Mouse (Mus musculus) cerebellum, adult (tissue): ENCODE measurements around the gene Stard3.
"Not testable (repeated sequence)": the region's sequence is repeated elsewhere in the genome, so short reads cannot be mapped to it uniquely, and the experiment has no call there.

Experiments
- ATAC-seq: cut with Nextera tagmentation; 2 replicates; pipeline ENCODE4 v1.9.2; 2017; ENCODE audit warnings: mild to moderate bottlenecking, moderate library complexity, mixed read lengths; ENCODE audit not compliant: insufficient number of reproducible peaks, low FRiP score, low TSS enrichment

Stard3 gene

DNA sequence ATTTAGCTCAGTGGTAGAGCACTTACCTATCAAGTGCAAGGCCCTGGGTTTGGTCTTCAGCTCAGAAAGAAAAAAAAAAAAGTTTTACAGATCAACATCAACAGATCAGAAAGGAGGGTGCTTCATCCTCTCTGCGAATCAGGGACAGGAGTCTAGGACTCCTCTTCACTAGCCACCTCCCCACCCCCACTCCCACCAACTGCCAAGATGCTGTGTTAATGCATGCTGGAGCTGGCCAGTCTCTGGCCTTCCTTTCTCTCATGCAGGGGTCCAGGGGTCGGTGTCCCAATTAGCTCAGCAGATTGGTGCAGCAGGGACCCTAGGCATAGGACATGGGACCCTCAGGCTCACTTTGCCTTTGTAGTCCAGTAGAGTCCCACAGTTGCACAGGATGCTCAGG is 12.4 kb downstream of the Stard3 start:
- ATAC-seq: no peak

DNA sequence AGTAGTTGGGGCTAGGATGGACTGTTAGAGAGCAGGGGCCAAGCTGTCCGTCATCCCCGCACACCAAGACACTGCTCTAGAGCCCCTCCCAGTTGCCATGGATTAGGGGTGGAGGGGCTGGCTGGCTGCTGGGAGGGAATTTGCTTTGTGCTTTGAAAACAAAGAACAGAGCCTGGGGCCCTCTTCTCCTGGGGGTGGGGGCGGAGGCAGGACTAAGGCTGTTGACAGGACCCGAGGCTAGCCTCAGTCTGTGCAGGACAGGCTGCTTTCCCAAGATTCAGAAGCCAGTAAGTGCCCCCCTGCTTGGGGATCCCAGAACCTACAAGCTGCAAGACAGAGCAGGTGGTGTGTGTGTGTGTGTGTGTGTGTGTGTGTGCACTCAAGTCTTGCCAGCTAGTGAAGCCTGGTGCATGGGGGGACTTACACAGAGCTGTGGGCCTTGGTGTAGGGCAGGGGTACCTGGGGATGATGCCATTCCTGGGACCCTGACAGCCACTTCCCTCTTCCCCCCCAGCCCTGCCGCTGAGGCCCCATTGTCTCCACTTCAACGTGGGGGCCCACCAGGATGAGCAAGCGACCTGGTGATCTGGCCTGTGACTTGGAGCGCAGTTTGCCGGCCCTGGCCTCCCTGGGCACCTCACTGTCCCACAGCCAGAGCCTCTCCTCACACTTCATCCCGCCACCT is 13.5 kb downstream of the Stard3 start:
- ATAC-seq: no peak

DNA sequence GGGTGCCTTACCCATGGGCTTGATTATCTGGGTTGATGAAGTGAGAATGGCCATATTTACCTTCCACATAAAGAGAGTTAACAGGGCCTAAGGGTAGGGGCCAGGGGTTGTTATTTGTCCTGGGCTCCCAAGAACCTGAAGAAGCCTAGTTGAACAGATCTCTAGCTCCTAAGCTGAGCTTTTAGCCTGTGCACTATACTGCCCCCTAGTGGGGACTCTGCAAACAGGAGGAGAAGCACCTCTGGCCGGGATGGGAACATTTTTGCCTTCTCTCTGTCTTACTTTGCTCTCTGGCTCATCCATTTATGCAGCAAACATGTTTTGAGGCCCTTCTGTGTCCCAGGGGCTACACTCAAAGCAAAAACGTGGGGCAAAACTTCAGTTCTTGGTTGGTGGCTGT is 14.2 kb downstream of the Stard3 start:
- ATAC-seq: 0 out of 2 replicates have a peak, but pooled peaks have one; percentile 14

DNA sequence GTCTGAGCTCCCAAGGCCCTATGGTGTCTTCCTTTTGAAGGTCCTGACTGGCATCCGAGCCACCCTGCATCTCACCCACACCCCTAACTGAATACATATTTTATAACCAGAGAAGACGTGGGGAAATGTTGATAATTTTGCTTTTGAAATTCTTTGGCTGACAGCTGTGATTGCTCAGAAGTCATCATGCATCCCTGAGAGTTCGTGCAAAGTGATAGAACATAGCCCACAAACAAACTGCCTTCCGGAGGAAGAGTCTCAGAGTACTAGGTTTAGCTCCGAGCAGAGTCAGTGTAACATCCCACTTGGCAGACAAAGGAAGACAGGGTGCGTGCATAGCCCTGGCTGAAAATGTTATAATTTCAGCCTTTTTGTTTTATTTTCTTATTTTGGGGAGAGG is 15.1 kb downstream of the Stard3 start:
- no peak for ATAC-seq

DNA sequence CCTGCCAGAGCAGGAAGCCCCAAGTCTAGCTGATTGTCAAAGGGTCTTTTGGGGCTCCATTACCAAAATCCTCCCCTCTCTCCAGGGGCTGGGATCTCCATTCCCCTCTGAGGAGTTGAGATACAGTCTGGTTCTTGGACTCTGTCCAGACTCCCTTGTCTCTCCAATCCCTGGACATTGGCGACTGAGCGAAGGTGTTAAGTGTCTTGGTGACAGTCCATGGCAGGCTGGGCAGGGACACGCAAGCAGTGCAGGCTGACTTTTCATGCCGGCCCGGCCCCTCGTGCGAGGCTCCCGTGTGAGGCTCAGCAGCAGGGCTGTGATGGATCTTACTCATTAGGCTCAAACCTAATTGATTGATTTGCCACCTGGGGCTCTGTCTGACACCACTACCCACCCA is 16.1 kb downstream of the Stard3 start:
- ATAC-seq: no peak

DNA sequence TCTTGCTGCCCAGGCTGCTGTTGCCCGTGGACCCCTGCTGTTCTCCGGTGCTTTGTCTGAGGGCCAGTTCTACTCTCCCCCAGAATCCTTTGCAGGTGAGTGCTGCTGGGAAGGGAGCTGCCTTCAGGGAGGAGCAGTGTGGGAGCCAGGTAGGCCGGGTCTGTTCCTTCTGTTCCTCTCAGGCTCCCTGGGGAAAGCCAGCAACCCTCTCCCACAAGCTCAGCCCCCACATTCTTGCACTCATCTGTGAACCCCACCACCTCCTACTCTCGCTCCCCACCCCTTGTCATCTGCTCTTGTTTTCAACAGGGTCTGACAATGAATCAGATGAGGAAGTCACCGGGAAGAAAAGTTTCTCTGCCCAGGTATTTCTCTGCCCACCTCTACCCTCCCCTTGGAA is 18.6 kb downstream of the Stard3 start:
- no peak for ATAC-seq

DNA sequence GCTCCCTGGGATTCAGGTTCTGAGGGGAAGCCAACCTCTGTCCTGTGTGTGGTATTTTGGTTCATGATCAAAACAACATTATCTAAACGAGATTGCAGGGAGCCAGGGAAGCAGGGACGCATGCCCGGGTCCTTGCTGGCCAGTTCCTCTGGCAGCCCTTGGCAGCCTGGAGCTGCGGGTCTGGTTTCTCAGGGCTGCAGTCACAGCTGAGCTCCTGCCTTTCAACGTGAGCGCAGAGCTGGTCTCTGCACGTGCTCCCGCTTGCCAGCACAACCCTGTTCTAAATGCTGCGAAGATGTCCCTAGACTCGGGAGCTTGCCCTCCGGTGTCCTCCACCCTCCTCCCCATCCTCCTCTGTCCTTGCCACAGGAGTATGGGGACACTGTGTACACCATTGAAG is 19.6 kb downstream of the Stard3 start:
- no peak for ATAC-seq

DNA sequence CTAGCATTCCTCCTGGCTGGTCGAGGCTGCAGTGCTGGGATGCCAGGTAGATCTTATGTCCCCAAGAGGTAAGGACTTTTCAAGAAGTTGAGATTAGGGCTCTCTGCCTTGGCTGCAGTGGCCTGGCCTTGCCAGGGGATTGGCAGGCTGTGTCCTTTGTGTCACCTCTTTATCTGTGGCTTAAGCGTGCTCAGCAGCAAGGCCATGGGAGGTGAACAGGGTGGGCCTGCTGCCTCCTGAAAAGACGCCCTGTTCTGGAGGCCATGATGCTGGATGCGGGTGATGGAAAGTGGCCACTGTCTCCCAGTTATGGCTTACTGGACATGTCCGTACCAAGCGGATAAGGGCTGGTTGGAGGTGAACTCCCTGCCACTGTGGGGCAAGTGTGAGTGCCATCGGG is 21.2 kb downstream of the Stard3 start:
- ATAC-seq: no peak

DNA sequence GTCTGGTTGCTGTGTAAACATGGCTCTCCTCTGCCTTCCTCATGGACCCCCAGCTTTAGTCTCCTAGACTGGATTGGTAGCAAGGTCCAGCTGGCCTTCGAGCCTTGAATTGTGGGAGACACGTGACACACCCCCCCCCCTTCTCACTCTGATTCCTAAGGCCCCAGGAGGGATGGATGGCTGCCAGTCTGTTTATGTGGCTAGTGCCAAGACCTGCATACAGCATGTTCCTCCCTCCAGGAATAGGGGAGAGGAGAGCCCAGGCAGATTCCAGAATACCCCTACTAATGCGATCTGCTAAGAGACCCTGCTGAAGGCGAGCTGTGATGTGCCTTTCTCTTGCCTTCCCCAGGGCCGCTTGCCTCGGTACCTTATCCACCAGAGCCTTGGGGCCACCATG is 21.9 kb downstream of the Stard3 start:
- no peak for ATAC-seq

DNA sequence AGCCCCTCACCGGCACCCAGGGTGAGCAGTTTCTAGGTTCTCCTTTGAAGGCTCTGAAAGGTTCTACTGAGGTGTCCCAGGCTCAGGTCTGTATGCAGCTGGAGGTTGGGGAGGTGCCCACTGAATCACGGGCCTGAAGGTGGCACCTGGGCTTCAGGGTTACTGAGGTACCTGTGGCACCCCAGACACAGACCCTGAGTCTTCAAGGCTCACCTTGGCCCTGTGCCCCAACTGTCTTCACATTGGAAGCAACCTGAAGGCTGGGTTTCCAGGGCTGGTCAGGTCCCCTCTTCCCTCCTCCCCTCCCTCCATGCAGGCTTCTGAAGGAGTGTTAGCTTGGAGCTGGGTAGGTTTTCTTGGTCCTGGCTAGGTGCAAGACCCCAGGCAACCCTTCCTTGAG is 23.5 kb downstream of the Stard3 start:
- no peak for ATAC-seq

DNA sequence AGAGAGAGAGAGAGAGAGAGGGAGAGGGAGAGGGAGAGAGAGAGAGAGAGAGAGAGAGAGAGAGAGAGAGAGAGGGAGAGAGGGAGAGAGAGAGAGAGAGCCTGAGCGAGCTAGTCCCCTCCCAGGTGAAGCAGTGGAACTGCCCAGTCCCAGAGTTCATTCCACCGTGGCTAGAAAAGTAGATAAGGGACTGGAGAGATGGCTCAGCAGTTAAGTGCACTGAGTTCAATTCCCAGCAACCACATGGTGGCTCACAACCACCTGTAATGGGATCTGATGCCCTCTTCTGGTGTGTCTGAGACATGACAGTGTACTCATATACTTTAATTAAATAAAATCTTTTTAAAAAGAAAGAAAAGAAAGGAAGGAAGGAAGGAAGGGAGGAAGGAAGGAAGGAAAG is 24.2 kb downstream of the Stard3 start:
- not testable (repeated sequence) for ATAC-seq

DNA sequence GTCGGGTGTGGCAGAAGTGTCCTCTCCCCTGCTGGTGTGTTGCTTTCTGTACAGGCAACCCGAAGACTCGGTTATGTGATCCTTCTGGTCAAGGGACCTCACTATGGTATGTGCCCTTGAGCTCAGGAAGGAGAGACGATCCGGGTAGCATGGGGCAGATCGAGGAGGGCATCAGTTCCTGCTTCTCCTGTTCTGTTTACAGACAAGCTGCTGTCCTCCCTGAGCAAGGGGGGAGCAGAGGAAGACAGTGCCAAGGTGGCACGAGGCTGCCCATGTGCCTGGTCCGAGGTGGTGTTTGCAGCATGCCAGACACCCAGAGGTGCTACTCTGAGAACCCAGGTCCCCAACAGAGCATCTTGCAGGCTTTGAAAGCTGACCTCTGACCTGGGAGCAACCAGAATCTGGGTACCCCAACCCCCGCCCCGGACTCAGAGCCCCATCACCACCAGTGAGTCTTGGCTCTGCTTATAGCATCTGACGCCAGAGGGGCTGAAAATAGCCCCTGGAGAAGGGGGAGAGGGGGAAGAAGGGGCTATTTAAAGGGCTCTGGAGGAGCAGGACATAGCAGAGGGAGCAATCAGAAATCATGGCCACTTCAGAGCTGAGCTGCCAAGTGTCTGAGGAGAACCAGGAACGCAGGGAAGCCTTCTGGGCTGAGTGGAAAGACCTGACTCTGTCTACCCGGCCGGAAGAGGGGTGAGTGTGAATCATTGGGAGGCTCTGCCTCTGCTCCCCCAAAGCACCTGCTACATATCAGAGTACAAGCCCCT is 25.3 kb downstream of the Stard3 start, which contains the start of gene Tcap:
TSS of gene Tcap (plus strand) at position 551 of the 770 bp plus-strand sequence.
- no peak for ATAC-seq

DNA sequence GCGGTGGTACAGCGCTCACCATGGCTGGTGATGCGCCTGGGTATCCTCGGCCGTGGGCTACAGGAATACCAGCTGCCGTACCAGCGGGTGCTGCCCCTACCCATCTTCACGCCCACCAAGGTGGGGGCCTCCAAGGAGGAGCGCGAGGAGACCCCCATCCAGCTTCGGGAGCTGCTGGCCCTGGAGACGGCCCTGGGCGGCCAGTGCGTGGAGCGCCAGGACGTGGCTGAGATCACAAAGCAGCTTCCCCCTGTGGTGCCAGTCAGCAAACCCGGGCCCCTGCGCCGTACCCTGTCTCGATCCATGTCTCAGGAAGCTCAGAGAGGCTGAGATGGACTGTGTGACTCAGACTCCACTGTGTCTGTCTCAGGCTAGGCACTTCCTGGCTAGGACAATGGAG is 26.0 kb downstream of the Stard3 start:
- no peak for ATAC-seq

DNA sequence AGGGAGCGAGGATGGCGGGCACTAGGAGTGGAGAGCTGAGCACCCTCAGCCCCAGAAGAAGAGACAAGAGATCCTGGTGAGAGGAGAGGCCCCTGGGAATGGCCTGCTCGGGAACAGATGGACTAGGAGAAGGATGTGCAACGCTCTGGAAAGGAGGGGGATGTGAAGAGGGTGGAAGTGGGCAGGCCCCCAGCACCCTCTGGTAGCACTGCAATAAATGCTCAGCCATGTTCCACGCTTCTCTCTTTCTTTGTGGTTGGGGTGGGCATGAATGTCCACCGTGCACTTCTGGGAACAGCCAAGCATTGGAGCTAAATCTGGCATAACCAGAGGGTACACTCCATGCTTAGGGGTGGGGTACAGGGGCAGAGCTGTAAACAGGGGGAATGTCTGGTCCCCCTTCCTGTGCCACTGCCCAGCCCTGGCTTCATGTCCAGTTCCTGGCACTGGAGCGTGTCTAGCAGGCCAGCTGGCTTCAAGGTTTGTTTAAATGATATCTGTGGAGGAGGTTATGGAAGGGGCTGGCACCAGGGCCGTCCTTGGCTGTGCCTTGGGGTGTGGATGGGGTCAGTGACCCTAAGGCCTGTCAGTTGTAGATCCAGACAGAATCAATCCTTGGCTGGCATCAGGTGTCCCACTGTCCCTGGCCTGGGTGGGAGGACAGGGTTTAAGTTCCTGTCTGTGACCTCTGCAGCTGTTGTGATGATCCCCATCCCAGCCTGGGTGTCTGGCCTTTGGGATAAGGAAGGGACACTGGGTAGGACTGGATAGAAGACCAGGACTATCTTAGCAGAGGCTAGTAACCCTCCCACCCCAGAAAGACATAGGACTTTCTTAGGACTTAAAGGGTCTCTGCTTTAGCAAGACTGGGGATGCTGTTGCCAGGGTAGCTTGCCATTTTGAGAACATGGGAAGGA is 26.8 kb downstream of the Stard3 start:
- no peak for ATAC-seq

DNA sequence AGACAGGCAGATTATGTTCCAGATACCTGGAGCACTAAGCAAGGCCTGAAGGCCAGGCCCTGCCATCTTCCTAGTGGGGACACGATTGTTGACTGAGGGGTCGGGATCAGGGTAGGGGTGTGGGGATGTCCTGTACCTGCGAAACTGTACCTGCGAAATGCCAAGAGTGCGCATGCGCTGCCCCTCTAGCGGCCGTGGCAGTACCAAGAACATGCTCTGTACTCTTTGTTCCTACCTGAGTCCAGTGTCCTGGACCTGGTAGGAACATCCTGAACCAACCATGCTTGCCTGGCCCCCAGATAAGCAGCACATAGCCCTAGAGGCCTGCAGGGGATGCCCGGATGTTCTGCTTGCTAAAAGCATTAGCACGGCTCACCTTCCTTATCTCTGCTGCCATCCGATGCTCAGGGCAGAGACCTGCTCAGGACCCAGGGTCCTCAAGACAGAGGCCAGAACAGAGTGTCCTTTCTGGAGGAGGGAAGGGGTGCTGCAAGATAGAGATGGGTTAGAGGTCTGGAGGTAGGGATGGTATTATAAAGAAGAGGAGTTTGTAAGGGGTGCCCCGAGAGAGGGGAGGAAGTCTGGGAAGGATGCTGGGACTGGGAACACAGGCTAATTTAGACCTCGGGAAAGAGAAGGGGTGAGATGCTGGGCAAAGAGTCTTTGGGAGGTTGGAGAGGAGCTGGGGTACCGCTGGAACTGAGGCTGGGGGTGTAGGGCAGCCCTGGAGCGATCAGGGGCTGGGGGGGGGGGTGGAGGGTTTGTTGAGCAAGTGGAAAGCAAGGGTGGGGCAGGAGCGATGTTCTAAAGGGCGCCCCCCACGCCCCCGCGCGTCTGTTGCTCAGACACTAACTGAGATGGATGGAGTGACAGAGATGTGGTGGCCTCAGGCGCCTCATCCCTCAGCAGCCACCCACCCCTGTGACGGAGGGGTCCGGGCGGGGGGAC is 27.7 kb downstream of the Stard3 start, which contains the start of gene Pnmt:
TSS of gene Pnmt (plus strand) at position 813 of the 948 bp plus-strand sequence.
- ATAC-seq: no peak

DNA sequence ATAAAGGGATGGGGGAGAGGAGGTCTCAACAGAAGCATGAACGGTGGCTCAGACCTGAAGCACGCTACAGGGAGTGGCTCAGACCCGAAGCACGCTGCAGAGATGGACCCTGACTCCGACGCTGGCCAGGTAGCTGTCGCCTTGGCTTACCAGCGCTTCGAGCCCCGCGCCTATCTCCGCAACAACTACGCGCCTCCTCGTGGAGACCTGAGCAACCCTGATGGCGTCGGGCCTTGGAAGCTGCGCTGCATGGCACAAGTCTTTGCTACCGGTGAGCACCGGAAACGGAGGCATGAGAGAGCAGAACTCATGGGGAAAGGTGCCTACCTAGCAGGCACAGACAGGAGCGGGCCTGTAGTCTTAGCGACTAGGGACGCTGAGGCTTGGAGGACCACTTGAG is 28.4 kb downstream of the Stard3 start:
- ATAC-seq: no peak

DNA sequence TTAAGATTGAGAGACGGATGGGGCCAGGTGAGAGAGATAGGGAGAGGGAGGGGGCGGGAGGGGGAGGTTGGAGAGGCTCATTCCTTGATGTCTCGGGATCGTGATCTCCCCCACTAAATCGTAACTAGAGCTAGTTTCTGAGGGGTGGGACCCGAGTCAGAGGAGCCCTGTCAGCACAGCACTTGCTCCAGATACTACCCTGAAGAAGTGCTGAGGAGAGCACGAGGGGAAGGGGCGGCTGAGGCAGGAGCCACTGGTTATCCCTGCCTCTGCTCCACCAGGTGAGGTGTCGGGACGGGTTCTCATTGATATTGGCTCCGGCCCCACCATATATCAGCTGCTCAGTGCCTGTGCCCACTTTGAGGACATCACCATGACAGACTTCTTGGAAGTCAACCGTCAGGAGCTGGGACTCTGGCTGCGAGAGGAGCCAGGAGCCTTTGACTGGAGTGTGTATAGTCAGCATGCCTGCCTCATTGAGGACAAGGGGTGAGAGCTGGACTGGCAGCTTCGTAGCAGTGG is 28.9 kb downstream of the Stard3 start:
- no peak for ATAC-seq

DNA sequence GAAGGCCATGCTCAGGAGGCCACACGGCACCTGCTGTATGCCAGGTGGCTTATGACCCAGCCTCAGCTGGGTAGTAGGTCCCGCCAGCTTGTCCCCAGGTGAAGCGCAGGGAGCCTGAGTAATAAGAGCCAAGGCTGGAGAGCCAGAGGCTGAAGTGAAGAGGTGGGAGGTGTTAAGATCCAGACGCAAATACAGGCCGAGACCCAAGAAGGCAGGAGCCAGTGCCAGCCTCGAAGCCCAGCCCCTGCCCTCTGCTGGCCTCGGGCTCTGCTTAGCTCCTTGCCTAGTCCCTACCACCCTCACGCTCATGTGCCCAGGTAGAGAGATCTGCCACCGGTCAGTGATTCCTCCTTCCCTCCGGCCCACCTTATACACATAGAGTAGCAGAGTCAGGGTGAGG is 30.1 kb downstream of the Stard3 start:
- no peak for ATAC-seq

DNA sequence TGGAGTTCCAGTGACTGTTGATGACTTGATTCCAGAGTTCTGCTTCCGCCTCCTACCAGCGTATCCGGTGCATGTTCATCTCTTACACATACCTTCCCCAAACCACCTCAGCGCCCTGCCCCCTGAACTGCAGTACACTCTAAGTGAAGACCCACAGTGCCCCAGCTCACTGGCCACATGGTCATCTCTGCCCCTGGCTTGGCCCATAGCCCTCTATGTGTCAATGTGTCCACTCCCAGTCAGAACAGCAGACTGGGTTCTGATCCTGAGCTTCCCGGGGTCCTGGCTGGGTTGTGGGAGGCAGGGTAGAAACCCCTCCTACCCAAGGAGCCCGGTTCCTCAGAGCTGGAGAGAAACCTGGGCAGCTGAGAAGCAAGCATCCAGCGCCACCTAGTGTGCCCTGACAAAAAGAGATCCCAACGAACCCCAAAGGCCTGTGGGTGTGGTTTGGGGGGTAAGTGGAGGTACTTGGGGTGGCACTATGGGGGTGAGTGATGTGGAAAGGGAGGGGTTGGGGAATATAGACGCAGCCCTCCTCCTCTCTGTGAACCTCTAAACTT is 31.1 kb downstream of the Stard3 start:
- no peak for ATAC-seq
